Mouse (Mus musculus) forebrain, embryonic 14.5 days (tissue): ENCODE measurements at regions not wholly inside any gene's neighbourhood (a gene's known extent, or its start where the extent isn't known, plus 50 kb on each side); places are given as distances from the start of the nearest gene placed in this dataset.

Experiments used
- ATAC-seq: fragments of 200-750 bp; cut with Nextera tagmentation; 2 replicates; pipeline ENCODE4 v1.8.0; 2017; ENCODE audit warnings: mild to moderate bottlenecking, moderate library complexity
- DNase-seq: peaks from one replicate; pipeline ENCODE4 v3.0.0-alpha.2; 2015; ENCODE audit warnings: low spot score
- H3K27ac ChIP-seq: fragments of 300-500 bp; sonication (generic); 2 replicates; pipeline ENCODE4 v1.5.1; 2014; ENCODE audit warnings: low read depth, mild to moderate bottlenecking, control low read depth, low read length, moderate library complexity
- H3K27me3 ChIP-seq: fragments of 300-500 bp; sonication (generic); replicated peaks from 2 replicates; pipeline ENCODE4 v1.6.1; 2014; ENCODE audit warnings: low read length, control low read depth, mixed read lengths; ENCODE audit not compliant: control insufficient read depth, insufficient read depth
- H3K36me3 ChIP-seq: fragments of 300-500 bp; sonication (generic); 2 replicates; pipeline ENCODE4 v1.6.1; 2014; ENCODE audit warnings: low read length, control low read depth; ENCODE audit not compliant: control insufficient read depth, insufficient read depth
- H3K4me1 ChIP-seq: fragments of 300-500 bp; sonication (generic); 2 replicates; pipeline ENCODE4 v1.6.1; 2014; ENCODE audit warnings: antibody characterized with exemption, low read length, control low read depth; ENCODE audit not compliant: control insufficient read depth, insufficient read depth
- H3K4me2 ChIP-seq: fragments of 300-500 bp; sonication (generic); 2 replicates; pipeline ENCODE4 v1.6.1; 2014; ENCODE audit warnings: mild to moderate bottlenecking, control low read depth, low read length
- H3K4me3 ChIP-seq: fragments of 300-500 bp; sonication (generic); 2 replicates; pipeline ENCODE4 v1.5.1; 2014; ENCODE audit warnings: low read depth, low read length, control low read depth
- H3K9ac ChIP-seq: fragments of 300-500 bp; sonication (generic); 2 replicates; pipeline ENCODE4 v1.6.1; 2014; ENCODE audit warnings: mild to moderate bottlenecking, low read length, control low read depth, moderate library complexity
- H3K9me3 ChIP-seq: fragments of 300-500 bp; sonication (generic); replicated peaks from 2 replicates; pipeline ENCODE4 v1.6.1; 2016; ENCODE audit warnings: low read length, control low read depth, mixed read lengths; ENCODE audit not compliant: control insufficient read depth
- WGBS: fragments of 180-500 bp; shearing (Covaris S2); extraction: QIAGEN DNeasy Blood & Tissue Kit; methylation state at CpG from one replicate; pipeline ENCODE4 v1.1.7; 2014; 5-methylcytosine and 5-hydroxymethylcytosine counted together

DNA sequence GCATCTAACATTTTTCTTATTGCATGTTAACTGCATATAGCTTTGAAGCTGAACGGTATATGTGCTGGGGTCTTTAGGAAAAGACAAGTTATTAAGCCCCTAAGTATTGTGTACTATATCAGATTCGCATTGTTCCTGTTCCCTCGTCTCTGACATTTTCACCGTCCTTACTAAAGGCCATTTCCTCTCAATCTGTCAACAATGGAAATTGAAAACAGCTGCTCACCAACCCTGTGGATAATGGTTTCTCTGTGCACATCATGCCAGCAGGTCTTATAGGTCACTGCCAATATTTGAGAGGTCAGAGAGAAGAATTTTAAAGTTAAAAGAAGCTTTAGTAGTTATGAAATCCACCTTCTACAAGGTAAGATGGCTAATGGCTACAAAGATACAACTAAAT, 797.4 kb upstream of the Impad1 start:
- H3K36me3 ChIP-seq, result no peaks in the 10 kb centered on the region
- H3K27me3 ChIP-seq, result no peaks in the 10 kb centered on the region
- no peak overlapping the region for H3K9ac ChIP-seq
- H3K9me3 ChIP-seq, result no peaks in the 10 kb centered on the region
- H3K4me3 ChIP-seq, result no peak overlapping the region
- no peak for DNase-seq
- no peak overlapping the region for H3K27ac ChIP-seq
- no peak overlapping the region for H3K4me2 ChIP-seq
- H3K4me1 ChIP-seq, result no peaks in the 10 kb centered on the region
- WGBS, result 80% methylated on average over 4 of the region's 4 CpGs
- ATAC-seq, result no peak

- no peaks in the 10 kb centered on the region for H3K27me3 ChIP-seq
- no peak overlapping the region for H3K4me2 ChIP-seq
- H3K36me3 ChIP-seq, result no peaks in the 10 kb centered on the region
- no peak overlapping the region for H3K4me3 ChIP-seq
- H3K4me1 ChIP-seq, result no peaks in the 10 kb centered on the region
- ATAC-seq (no peak), DNase-seq (no peak)
- no peak overlapping the region for H3K9ac ChIP-seq
- no peak overlapping the region for H3K27ac ChIP-seq
- WGBS, result 89% methylated on average over 4 of the region's 4 CpGs
- no peaks in the 10 kb centered on the region for H3K9me3 ChIP-seq
These were observed 794.3 kb upstream of the Impad1 start for GRCm38 (mm10) chr4:5587465-5587864.

- no peaks in the 10 kb centered on the region for H3K9me3 ChIP-seq
- H3K4me3 ChIP-seq, result no peak overlapping the region
- no peaks in the 10 kb centered on the region for H3K4me1 ChIP-seq
- no peaks in the 10 kb centered on the region for H3K27me3 ChIP-seq
- no peak overlapping the region for H3K9ac ChIP-seq
- no peak overlapping the region for H3K27ac ChIP-seq
- 87% methylated on average over 4 of the region's 4 CpGs for WGBS
- DNase-seq (no peak), ATAC-seq (no peak)
- H3K4me2 ChIP-seq, result no peak overlapping the region
- no peaks in the 10 kb centered on the region for H3K36me3 ChIP-seq
These were observed 792.0 kb upstream of the Impad1 start for GRCm38 (mm10) chr4:5585205-5585604.

GRCm38 (mm10) chr4:5583989-5584677, 791.0 kb upstream of the Impad1 start:
- no peak for ATAC-seq
- H3K4me1 ChIP-seq, result no peaks in the 10 kb centered on the region
- H3K4me2 ChIP-seq, result no peak overlapping the region
- WGBS, result 76% methylated on average over 6 of the region's 6 CpGs
- no peaks in the 10 kb centered on the region for H3K36me3 ChIP-seq
- no peak overlapping the region for H3K27ac ChIP-seq
- H3K9ac ChIP-seq, result no peak overlapping the region
- no peak for DNase-seq
- H3K4me3 ChIP-seq, result no peak overlapping the region
- H3K27me3 ChIP-seq, result no peaks in the 10 kb centered on the region
- no peaks in the 10 kb centered on the region for H3K9me3 ChIP-seq

DNA sequence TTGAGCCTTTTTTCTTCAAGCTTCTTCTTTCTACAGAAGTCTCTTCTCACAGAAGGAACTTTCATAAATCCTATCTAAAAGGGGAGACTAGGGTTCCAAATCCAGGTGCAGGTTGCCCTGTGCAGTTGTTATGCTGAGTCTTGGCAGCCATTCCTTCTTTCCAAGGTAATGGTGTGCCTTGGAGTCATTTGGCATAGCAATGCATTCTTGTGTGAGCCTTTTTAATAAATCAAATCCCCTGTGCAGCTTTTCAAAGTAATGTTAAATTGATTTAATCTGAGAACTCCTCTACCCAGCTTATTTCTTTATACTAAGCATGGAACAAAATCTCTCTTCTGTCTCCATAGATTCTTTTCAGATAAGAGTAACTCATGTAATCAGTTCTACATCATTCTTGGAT, 774.9 kb upstream of the Impad1 start:
- Histone ChIP-seq H3K9me3 (no peaks in the 10 kb centered on the region), H3K4me1 (no peaks in the 10 kb centered on the region), H3K36me3 (no peaks in the 10 kb centered on the region), H3K9ac (no peak overlapping the region), H3K27me3 (no peaks in the 10 kb centered on the region), H3K4me2 (no peak overlapping the region), H3K4me3 (no peak overlapping the region), H3K27ac (no peak overlapping the region)
- DNase-seq, result no peak
- no peak for ATAC-seq

- Histone ChIP-seq H3K27ac (no peak overlapping the region), H3K9ac (no peak overlapping the region), H3K4me1 (no peaks in the 10 kb centered on the region), H3K27me3 (no peaks in the 10 kb centered on the region), H3K9me3 (no peaks in the 10 kb centered on the region), H3K36me3 (no peaks in the 10 kb centered on the region), H3K4me3 (no peak overlapping the region), H3K4me2 (no peak overlapping the region)
- no peak for ATAC-seq
- DNase-seq, result no peak
- 83% methylated on average over 3 of the region's 3 CpGs for whole genome bisulfite sequencing
These were observed 767.0 kb upstream of the Impad1 start for GRCm38 (mm10) chr4:5560001-5560657.

GRCm38 (mm10) chr4:5540155-5540554, 747.0 kb upstream of the Impad1 start:
- H3K4me1 ChIP-seq, result no peaks in the 10 kb centered on the region
- H3K36me3 ChIP-seq, result no peaks in the 10 kb centered on the region
- no peaks in the 10 kb centered on the region for H3K9me3 ChIP-seq
- ATAC-seq, result no peak
- no peak overlapping the region for H3K4me2 ChIP-seq
- 89% methylated on average over 3 of the region's 3 CpGs for WGBS
- H3K4me3 ChIP-seq, result no peak overlapping the region
- H3K9ac ChIP-seq, result no peak overlapping the region
- no peaks in the 10 kb centered on the region for H3K27me3 ChIP-seq
- DNase-seq, result no peak
- no peak overlapping the region for H3K27ac ChIP-seq

DNA sequence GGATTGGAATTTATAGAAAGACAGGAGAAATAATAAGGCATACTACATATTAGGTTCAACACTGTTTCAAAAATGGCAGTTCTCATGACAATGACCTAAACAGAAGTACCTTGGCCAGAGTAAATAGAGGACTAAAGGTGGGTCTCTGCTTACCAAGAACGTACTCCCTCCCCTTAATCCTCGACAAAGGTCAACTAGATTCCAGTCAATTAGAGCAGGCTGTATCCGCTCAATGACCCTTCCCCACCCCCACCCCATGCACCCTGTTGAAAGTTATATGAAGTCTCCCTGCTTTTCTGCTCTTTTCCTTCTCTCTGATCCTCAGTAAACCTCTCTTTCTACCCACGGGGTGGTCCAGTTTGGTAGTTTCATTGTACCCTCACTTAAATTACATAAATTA, 737.3 kb upstream of the Impad1 start:
- Histone ChIP-seq H3K27ac (no peak overlapping the region), H3K36me3 (no peaks in the 10 kb centered on the region), H3K9ac (no peak overlapping the region), H3K4me2 (no peak overlapping the region), H3K27me3 (no peaks in the 10 kb centered on the region), H3K4me3 (no peak overlapping the region), H3K4me1 (no peaks in the 10 kb centered on the region), H3K9me3 (no peaks in the 10 kb centered on the region)
- no peak for ATAC-seq
- 48% methylated on average over 4 of the region's 4 CpGs for WGBS
- no peak for DNase-seq

- ATAC-seq, result no peak
- no peaks in the 10 kb centered on the region for H3K36me3 ChIP-seq
- H3K9ac ChIP-seq, result no peak overlapping the region
- H3K27me3 ChIP-seq, result no peaks in the 10 kb centered on the region
- no peaks in the 10 kb centered on the region for H3K9me3 ChIP-seq
- H3K4me3 ChIP-seq, result no peak overlapping the region
- H3K4me1 ChIP-seq, result no peaks in the 10 kb centered on the region
- 91% methylated on average over 2 of the region's 2 CpGs for WGBS
- H3K4me2 ChIP-seq, result no peak overlapping the region
- no peak overlapping the region for H3K27ac ChIP-seq
- DNase-seq, result no peak
These were observed 725.4 kb upstream of the Impad1 start for GRCm38 (mm10) chr4:5518522-5518921.
